Mouse (Mus musculus) urinary bladder, postnatal 10 days (tissue): Measurements from ENCODE around the gene Ctu1.
"Not testable (repeated sequence)": the region's sequence is repeated elsewhere in the genome, so short reads cannot be mapped to it uniquely, and the experiment has no call there.

Experiments
- DNase-seq: peaks from one replicate; pipeline ENCODE4 v3.0.0; 2022; ENCODE audit warnings: low spot score

The Ctu1 gene

DNA sequence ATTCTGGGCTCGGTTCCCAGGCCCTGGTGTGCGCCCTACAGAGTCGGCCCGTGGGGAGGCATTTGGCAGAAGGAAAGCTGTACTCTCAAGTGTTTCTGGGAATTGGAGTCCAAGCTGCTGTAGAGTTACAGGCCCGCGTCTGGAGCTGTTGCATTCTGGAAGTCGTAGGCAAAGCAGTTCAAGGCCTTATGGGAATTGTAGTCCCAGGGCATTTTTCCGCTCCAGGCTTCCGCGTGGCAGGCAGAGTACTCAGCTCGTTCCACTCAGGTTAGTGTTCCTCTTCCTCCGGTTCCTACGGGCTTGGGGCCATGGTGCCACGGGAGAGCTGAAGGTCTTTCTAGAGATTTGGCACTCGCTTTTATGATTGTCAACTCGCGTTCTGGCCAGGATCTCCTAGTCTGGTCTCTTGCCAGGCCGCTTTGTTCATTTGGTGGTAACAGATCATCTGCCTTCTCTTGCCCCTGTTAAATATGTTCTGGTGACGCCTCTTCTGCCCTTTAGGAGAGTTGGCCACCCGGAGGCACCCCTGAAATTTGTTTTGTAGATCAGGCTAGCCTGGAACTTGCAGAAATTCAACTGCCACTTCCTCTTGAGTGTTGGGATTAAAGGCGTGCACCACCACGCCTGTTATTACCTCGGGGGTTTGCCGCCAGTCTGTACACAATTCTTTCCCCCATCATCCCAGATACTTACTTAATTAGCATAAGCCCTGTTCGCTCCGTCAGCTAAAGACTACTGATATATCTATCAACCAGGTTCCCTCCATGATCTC lies at the start of gene Ctu1:
Gene Ctu1 (plus strand): TSS at position 208 of the 772 bp plus-strand sequence.
- peak; percentile 48 for DNase-seq

DNA sequence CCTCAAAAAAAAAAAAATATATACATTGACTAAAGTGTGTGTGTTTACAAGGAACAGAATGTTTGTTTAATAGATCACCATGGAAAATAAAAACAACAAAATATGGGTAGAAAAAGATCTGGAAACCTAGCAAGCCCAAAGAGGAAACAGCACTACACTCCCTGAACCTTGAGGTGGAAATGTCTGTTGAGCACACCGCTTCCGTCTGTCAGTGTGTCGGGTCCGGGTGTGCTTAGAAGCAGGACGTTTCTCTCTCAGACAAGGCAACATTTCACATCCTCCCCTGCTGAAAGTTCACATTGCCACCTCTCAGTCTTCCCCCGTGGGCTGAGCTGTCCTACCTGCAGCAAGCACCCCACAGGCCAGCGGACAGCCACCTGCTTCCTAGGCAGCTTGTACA lies 48.9 kb upstream of the Ctu1 start:
- no peak for DNase-seq

DNA sequence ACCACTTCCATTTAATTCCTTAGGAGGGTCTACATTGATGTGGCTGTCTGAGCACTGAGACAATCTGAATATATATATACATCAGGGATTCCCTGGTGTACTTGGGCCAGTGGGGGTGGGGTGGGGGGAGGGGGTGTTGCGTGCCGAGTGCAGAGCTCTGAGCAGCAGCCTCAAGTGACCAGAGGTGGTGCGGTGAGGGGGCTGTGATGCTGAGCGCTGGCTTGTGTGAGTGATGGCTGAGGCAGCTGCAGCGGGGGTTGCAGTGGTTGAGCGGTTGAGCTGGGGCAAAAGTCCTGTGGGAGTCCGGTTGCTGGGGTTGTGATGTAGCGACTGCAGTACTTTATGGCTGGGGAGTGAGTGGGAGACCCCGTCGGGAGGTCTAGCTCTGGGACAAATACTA lies 48.0 kb upstream of the Ctu1 start:
- DNase-seq, result no peak

GRCm38 (mm10) chr7:43625065-43625464 lies 46.8 kb upstream of the Ctu1 start:
- no peak for DNase-seq

GRCm38 (mm10) chr7:43625794-43626422 lies 45.9 kb upstream of the Ctu1 start:
- no peak for DNase-seq

DNA sequence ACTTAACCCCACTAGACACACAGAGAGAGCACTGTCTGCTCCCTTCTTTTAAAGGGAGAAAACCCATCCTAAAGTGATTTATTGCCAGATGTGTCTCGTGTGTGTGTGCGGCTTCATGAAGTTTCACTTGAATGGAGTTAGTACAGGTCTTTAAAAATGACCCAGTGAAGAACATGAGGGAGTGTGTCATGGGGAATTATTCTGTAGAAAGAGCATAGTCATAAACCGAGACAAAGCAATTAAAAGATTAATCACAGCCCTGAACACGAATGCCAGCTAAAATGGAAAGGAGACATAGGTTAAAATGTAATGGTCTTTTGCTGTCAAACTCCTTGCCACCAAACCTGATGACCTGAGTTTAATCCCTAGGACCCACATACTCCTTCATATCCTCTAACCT lies 37.9 kb upstream of the Ctu1 start:
- DNase-seq, result no peak

- no peak for DNase-seq
Measured at GRCm38 (mm10) chr7:43634500-43634899, 37.3 kb upstream of the Ctu1 start, which contains the start of gene Ceacam18. Gene Ceacam18, plus strand, starts transcription at chr7:43634707.

GRCm38 (mm10) chr7:43636194-43636593 lies 35.6 kb upstream of the Ctu1 start:
- DNase-seq, result no peak

- DNase-seq, result no peak
Measured at GRCm38 (mm10) chr7:43637118-43637517, 34.7 kb upstream of the Ctu1 start.

DNA sequence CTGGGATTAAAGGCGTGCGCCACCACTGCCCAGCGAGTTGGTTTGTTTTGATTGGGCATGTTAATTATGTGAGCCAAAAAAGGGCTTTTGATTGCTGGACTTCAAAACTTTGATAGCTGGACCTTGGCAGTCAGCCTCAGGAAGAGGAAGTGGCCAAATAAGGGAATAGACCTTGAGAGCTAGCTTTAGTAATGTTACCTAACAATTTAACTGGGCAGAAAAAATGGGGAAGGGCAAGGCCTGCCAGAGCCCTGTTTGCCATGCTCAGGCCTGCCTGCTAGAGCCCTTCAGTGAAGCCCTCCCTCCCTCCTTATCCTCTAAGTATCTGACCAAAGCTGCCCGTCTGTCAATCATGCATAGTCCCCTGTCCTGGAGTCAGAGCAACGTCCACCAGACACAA lies 29.2 kb upstream of the Ctu1 start:
- DNase-seq, result no peak

GRCm38 (mm10) chr7:43643046-43643652 lies 28.7 kb upstream of the Ctu1 start:
- no peak for DNase-seq

GRCm38 (mm10) chr7:43652683-43653082 lies 19.1 kb upstream of the Ctu1 start:
- no peak for DNase-seq

GRCm38 (mm10) chr7:43654519-43654918 lies 17.3 kb upstream of the Ctu1 start:
- DNase-seq, result no peak

DNA sequence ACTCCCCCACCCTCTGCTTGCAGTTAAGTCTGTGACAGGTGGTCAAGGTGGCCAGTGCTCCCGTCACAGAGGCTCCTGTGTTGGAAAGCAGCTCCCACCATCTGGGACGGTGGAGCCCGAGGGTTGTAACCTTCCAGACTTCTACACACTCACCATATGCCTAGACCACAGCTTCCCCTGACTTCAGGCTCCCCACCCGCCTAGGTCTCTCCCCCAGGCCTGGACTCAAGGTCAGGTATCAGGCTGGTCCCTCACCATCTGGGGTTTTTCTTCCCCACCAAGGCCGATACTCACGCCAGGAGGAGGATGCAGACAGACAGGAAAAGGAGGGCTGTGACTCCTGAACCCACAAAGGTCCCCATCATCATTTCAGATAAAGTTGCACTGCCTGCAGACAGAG lies 15.6 kb upstream of the Ctu1 start:
- DNase-seq, result no peak

GRCm38 (mm10) chr7:43660002-43660401 lies 11.8 kb upstream of the Ctu1 start, which contains the start of gene Siglece:
Gene Siglece, minus strand, starts transcription at chr7:43660161.
- DNase-seq, result no peak

DNA sequence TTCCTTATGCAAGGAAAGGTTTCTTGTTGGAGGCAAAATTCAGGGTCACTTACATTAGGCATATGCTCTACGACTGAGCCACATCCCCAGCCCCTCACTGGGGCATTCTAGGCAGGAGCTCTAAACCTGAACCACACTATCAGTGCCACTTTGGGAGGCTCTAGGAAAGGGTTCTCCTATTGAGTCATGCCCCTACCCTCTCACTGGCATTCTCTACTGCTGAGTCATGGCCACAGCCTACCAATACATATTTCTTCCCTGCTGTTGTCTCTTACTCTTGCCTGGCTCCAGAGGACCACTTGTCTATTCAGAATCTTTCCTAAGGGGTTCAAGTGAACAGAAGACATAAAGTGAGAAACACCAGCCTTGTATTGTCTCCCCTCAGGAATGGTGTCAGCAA lies 9.0 kb upstream of the Ctu1 start:
- no peak for DNase-seq

GRCm38 (mm10) chr7:43667221-43667620 lies 4.6 kb upstream of the Ctu1 start:
- DNase-seq, result not testable (repeated sequence)

DNA sequence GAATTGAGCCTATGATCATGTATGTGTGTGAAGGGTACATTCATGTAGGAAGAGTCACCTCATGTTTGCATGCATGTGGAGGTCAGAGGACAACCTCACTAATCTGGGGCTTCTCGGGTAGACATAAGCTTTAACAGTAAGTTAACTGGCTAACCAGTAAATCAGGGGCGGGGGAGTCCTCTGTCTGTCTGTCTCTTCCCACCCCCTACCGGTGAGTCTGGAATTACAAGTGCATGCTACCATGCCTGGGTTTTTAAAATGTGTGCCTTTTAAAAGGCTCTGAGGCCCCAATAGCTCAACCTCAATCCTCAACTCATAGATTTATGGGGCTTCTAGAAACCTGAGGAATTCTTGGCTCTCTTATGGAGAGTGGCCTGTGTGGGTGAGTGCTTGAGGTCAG lies 3.2 kb upstream of the Ctu1 start:
- no peak for DNase-seq

GRCm38 (mm10) chr7:43671064-43671808 lies 580 bp upstream of the Ctu1 start:
- DNase-seq, result no peak

- no peak for DNase-seq
Measured at GRCm38 (mm10) chr7:43672581-43673260, 905 bp downstream of the Ctu1 start.

- no peak for DNase-seq
Measured at GRCm38 (mm10) chr7:43675091-43675490, 3.3 kb downstream of the Ctu1 start.

GRCm38 (mm10) chr7:43678517-43678916 lies 6.7 kb downstream of the Ctu1 start:
- DNase-seq, result no peak
